Mouse (Mus musculus) liver, adult 2 months (tissue): ENCODE results near the gene Hspa1a.

Experiments used
- CTCF ChIP-seq: fragments of 200-500 bp; IDR thresholded peaks from 2 replicates; pipeline ENCODE4 v1.5.1; 2011; ENCODE audit warnings: low read depth, low read length, control low read depth
- POLR2A ChIP-seq: fragments of 200-500 bp; IDR thresholded peaks from 2 replicates; pipeline ENCODE4 v1.6.1; 2011; ENCODE audit warnings: low read length, control low read depth; ENCODE audit not compliant: insufficient read depth; ENCODE audit errors: extremely low read depth

GRCm38 (mm10) chr17:34964640-34965049 is 7.3 kb downstream of the Hspa1a start:
- TF ChIP-seq CTCF = no peak
- TF ChIP-seq POLR2A = no peak
